Mouse (Mus musculus): ENCODE data around the gene Smok3c. TPM values are rescaled to one million over a fixed set of nuclear protein-coding genes. Genes with fewer than 3 reads are reported as not detected.
"Not testable (repeated sequence)": the region's sequence is repeated elsewhere in the genome, so short reads cannot be mapped to it uniquely, and the experiment has no call there.

Gene Smok3c
- total RNA-seq (2022): not detected

DNA sequence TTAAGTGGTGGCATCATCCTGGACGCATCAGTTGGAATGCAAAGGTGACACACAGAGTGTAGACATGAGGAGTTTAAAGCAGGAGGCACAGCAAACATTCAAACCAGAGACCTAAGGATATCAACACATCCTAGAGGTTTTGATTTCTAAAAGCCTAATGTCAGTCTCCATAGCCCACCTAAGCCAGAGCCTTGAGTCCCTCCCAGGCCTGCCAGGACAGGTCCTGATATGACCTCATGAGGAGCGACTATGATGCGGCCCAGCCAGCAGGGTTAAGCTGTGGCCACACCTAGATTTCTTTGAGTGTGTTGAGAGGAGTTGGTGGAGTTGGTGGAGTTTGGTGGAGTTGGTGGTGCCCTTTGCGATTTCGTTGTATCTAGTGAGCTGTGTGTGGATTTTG is at the start of gene Smok3c:
Smok3c (plus strand) TSS at position 301 of the 400 bp plus-strand sequence.
- not testable (repeated sequence) for DNase-seq (ENCODE audit: low spot score)

DNA sequence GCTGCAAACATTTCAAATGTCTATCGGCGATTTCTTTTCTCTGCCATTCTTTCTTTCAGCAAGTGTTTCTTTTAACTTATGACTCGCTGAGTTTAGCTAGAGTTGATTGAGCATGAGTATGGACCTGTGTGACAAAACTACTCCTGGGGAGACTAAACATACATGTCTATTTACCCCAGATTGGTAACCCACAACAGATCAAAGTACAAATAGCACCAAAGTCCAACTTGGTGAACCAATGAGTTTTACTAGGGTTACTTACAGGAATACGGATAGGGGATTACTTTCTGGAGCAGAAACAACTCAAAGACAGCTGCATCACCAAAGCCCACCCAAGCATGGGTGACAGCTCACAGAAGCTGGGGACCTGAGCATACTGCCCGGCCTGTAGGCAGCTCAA is 43.6 kb upstream of the Smok3c start:
- no peak for DNase-seq (ENCODE audit: low spot score)

DNA sequence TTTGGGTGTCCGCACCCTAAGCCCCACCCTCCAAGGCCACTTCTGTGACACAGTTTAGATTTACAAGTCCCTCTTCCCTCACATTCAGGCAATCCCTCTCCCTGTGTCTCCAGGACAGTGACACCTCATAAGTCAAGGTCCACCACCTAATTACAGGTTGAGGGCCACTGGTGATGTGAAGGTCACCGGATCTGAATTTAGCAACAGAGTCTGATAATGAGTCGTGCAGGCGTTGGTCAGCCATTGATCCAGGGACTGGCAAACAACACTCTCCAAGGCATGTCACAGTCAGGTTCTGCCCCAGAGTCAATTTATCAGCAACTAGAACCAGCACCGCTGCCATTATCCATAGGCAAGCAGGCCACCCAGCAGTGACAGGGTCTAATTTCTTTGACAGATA is 40.6 kb upstream of the Smok3c start:
- no peak for DNase-seq (ENCODE audit: low spot score)

DNA sequence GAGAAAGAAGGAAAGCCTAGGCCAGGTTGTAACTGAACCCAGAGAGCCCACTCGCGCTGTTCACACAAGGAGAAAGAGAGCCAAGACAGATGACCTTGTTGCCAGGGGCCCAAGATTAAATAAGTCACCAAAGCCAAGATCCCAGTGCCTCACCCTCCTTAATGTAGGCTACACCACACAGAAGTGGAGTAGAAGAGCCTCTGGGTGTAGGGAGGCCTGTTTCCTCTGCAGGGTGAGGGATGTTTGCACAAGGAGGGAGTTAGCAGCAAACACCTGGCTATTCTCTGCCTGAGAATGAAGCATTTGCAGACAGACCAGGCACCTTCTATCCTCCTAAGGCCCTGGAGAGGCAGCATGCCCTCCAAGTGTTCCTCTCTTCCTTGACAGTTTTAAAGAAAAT is 36.5 kb upstream of the Smok3c start:
- DNase-seq (ENCODE audit: low spot score): no peak

DNA sequence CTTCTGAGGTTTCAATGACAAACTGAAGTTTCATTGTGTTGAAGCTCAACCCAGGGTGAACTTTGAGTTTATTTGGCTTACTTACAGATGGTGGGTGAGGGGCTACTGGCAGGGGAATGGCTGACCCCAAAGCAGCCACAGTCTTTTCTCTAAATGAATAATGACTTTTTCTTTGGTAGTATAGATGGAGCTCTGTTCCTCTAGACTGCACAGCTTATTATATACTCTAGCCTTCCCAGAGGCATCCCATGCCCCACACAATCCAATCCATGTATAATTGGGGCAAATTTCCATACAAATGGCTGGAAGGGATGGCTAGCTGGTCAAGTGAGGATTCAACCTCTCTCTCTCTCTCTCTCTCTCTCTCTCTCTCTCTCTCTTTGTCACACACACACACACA is 36.0 kb upstream of the Smok3c start:
- no peak for DNase-seq (ENCODE audit: low spot score)

DNA sequence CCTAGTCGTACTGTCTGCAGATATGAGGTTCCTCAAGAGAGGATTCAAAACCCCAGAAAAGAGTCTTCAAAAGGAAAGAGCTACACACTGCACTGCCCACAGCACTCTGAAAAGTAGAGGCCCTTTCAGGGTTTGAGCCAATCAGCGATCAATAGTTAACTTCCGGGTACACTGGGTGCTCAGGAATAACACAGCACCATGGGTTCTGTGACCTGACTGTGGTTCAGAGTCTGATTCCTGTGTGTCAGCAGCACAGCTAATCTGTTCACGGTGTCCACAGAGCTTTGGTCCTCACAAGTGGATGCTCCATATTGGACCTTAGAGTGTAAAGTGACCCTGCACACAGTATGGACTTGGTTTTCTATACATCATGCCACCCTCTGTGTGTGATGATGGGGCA is 33.4 kb upstream of the Smok3c start:
- not testable (repeated sequence) for DNase-seq (ENCODE audit: low spot score)

DNA sequence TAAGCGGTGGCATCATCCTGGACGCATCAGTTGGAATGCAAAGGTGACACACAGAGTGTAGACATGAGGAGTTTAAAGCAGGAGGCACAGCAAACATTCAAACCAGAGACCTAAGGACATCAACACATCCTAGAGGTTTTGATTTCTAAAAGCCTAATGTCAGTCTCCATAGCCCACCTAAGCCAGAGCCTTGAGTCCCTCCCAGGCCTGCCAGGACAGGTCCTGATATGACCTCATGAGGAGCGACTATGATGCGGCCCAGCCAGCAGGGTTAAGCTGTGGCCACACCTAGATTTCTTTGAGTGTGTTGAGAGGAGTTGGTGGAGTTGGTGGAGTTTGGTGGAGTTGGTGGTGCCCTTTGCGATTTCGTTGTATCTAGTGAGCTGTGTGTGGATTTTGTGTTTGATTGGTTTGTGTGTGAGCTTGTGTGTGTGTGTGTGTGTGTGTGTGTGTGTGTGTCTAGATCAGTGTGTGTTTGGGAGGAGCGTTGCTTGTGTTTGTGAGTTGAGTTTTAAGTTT is 32.0 kb upstream of the Smok3c start, which contains the start of the genes Smok3a and Smok3b:
Smok3a (plus strand) TSS at position 301 of the 519 bp plus-strand sequence.
Smok3b (plus strand) TSS at position 469 of the 519 bp plus-strand sequence.
- DNase-seq (ENCODE audit: low spot score): not testable (repeated sequence)

DNA sequence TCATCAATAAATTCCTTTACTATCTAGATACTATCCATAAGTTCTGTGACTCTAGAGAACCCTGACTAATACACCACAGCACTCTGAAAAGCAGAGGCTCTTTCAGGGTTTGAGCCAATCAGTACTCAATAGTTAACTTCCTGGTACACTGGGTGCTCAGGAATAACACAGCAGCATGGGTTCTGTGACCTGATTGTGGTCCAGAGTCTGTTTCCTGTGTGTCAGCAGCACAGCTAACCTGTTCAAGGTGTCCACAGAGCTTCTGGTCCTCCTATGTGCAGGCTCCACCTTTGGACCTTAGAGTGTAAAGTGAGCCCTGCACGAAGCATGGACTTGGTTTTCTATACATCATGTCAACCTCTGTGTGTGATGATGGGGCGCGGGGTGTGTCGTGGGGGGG is 20.8 kb downstream of the Smok3c start:
- no peak for DNase-seq (ENCODE audit: low spot score)

DNA sequence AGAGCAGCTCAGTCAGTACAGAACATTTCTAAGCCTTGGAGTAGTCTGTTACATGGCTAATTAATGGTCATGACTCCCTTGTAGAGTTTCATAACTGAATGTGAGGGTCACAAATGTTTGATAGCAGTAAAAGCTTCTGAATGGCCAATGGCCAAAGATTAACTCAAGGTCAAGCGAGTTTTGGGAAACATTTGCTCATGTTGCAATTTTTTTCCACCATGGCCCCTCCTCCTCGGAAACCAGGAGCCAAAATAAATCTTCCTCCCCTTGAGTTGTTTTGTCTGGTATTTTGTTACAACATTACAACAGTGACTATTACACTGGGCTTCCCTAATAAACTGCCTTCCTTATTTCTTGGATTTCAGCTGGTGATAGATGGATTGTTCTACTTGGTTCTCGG is 22.7 kb downstream of the Smok3c start:
- no peak for DNase-seq (ENCODE audit: low spot score)

DNA sequence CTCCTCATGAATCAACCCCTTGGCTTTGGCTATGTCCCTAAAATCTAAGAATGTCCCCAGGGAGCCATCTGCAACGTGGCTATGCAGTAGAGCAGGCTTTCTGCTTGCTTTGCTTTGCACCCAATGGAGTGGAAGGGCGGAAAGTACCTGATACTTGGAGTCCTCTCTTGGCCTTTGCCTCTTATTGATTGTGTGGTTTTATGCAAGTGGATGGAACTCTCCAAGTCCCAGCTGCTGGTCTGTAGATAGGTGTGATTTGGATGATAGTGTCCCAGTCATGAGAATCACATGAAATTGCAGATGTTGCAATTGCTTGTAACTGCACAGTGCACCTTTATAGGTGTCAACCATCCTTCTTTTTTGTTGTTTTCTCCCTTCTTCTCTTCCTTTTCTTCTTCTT is 23.2 kb downstream of the Smok3c start:
- DNase-seq (ENCODE audit: low spot score): no peak

DNA sequence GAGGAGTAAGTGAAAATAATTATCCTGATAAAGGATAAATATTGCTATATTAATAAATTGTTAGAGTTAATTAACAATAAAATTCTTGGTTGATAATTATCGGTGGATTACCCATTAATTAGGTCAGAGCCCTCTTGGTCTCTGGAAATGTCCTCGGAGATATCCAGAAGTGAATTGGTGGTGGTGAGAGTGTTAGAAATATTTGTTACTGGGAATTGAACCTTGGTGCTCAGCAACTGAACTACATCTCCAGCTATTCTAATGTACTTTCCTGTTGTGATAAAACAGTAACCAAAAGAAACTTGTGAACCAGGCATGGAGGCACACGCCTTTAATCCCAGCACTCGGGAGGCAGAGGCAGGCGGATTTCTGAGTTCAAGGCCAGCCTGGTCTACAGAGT is 27.5 kb downstream of the Smok3c start:
- no peak for DNase-seq (ENCODE audit: low spot score)

DNA sequence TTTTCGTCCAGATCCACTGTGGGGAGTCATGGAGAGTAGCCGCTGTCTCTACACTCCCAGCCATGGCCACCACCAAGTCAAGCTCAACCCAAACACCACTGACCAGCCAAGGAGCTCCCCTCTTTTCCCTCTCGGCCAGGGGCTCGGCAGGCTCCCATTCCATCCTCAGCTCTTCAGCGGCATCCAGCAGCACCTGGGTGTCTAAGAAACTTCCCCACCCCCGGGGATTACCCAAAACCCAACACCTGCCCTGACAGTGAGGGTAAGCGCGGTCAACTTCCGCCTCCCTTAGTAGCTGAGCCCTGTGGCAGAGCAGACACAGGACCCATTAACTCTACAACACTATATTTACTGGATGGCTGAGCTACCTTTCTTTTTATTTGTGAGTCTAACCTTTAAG is 28.5 kb downstream of the Smok3c start:
- DNase-seq (ENCODE audit: low spot score): no peak

DNA sequence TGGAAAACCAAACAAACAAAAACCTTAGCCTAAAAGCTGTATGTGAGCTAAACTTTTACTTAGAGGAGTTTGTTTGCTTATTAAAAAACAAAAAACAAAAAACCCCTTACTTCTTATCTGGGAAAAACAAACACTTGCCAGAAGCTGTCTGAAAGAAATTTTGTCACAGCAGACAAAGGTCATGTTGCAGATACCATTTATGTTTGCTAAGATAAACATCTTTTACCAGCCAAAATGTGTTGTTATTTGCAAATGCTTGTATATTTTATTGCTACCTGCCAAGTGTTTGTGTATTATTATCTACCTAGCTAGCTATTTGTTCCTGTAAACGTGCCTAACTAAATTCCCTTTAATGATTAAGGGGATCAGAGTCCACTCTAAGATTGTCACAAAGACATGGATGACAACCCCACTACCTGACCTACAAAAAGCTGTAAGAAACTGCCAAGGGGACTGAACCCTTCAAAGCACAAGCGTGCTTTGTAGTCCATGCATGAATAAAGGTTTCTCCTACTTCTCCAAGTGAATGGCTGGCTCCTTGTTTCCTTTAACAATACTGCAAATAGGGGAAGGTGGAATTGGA is 30.4 kb downstream of the Smok3c start:
- DNase-seq (ENCODE audit: low spot score): no peak

DNA sequence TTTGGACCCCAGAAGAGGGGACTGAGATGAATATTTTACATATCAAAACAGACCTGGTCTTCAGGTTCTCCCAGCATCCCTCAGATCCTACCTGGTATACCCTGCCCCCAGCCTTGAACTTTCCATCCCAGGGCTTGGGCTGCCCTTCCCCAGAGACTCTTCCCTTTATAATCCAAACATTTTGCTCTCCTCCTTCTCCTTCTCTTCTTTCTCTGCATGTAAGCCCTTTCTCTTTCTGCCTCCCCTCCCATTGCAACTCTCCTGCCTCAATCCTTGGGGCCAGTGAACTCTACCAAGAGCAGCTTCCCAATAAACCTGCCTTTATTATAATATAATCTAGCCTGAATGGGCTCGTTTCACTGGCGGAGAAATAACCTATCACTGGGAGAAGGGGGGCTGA is 30.9 kb downstream of the Smok3c start:
- DNase-seq (ENCODE audit: low spot score): no peak

DNA sequence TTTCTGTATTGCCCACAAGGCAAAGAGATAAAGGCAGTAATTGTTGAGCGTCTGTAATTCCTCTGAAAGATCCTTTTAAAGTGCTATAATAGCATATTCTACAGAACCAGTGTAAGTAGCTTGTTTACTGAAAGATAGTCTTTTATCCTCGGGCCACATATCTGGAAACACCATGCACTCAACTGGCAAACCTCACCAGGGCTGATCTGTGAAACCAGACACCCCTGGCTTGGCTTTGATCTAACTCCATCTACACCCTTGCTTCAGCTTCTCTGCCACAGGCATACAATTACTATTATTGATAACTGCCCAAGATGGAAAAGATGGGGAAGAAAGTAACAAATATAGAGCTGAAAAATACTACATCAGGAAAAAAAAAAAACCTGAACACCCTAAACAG is 31.5 kb downstream of the Smok3c start:
- no peak for DNase-seq (ENCODE audit: low spot score)

DNA sequence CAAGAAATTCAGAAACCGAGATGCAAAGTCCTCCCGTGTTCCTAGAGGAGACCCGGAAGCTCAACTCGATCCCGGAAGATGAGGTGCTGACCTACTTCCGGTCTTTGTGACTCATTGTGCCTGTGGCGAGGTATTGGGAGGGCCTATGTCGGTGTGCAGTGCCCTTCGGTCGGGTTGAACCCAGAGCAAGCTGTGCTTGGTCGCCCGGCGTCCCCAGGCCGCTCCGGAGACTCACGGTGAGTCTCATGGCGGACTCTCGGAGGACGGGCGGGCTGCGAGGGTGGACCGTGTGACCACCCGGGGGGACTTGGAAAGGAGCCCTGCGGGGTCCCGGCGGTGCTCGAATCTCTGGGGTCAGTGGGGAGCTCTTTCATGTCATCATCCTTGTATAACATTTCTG is 32.0 kb downstream of the Smok3c start, which contains the start of gene Zkscan1:
Zkscan1 (plus strand) TSS at position 89 of the 400 bp plus-strand sequence.
- DNase-seq (ENCODE audit: low spot score): peak; percentile 85

DNA sequence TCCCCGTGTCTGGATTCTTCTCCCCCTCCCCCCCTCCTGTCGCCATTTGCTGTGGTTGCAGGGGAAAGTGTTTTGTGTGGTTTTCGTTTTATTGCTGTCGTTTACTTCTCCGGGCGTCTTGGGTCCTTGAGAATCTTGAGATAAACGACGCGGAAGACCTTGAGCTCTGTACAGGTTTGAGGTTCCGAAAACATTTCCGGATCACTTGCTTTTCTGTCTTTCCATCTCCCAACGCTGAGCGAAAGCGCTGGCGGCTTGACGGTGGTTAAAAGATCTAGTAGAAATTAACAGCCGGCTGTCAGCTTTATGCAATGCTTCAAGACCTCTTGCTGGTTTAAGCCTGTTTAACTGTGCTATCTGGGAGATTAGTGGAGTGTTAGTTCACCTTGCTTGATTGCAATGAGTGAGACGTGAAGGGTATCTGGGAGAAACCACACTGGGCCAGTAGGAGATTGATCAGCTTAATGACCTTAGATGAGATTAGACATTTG is 32.5 kb downstream of the Smok3c start:
- no peak for DNase-seq (ENCODE audit: low spot score)

DNA sequence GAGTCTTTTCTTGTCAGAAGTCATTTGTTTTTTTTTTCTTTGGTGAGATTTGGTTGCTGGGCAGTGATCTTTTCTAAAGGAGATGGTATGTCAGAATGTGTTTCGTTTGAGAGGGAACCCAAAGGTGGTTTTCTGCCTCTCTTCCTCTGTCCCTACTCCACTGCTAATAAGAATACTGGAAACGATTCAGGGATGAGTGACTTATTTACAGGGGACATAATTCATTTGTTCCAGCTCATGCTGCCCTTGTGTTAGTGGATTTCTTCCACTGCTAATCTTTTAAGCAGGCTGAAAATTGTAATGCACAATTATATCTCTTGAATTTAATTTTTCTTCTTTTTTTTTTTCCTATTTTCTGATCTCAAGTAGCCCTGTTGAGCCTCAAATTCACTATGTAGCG is 33.8 kb downstream of the Smok3c start:
- no peak for DNase-seq (ENCODE audit: low spot score)

DNA sequence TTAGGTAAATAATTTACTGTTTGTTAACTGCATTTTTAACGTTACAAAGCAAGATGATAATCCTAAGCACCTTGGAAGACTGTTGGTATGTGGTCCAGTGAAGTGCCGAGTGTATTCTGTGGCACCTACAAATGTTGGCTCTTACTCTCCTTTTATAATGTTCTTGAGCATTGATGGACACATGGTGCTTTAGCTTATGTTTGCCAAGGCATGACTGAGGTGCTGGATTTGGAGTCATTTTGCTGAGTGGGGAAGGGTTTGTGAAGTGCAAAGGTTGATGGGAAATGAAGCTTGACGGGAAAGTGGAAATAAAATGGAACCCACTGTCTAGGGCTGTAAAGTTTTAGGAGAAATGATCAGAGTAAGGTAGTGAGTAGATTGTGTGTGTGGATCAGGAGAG is 35.4 kb downstream of the Smok3c start:
- no peak for DNase-seq (ENCODE audit: low spot score)

DNA sequence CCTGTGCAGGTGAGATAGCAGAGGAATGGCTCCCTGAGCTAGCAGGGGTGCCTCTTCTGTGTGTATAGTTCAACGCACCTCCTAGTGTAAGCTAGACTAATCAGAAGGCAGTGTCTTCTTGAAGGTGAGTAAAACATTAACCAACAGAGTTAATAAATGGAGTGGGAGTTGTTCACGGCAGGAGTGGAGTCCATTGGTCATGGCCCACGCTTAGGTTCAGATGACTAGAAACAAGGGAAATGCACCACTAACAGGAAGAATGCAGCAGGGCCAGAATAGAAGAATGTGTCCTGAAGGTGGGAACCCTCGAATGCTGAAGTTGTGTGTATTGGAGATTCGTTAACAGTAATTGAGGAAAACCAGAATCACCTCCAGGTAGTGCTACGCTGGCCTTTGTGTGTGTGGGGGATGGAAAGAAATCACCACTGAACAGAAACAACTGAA is 36.1 kb downstream of the Smok3c start:
- no peak for DNase-seq (ENCODE audit: low spot score)

DNA sequence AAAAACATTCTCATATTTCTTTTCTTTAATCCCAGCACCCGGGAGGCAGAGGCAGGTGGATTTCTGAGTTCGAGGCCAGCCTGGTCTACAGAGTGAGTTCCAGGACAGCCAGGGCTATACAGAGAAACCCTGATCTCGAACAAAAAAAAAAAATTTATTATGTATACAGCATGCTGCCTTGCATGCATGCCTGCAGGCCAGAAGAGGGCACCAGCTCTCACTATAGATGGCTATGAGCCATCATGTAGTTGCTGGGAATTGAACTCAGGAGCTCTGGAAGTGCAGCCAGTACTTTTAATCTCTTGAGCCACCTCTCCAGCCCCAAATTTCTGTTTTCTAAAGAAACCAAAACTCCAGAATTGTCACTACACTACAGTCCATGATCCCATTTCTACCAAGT is 37.3 kb downstream of the Smok3c start:
- DNase-seq (ENCODE audit: low spot score): no peak

DNA sequence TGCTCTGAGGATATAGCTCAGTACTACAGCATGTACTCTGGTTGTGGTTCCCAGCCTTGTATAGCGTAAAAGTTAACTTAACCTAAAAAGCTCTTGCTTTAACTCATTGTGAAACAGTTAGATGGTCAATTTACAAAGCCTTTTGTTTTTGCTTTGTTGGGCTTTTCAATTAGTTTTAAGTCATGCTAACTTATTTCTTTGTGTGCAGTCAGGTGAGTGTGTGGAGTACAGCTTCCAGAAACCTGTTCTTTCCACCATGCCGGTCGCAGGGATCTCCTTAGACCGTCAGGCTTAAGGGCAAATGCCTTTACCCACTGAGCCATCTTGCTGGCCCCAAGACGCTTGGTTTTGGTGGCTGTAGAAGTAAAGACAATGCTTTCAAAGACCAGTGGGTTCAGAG is 37.7 kb downstream of the Smok3c start:
- no peak for DNase-seq (ENCODE audit: low spot score)

DNA sequence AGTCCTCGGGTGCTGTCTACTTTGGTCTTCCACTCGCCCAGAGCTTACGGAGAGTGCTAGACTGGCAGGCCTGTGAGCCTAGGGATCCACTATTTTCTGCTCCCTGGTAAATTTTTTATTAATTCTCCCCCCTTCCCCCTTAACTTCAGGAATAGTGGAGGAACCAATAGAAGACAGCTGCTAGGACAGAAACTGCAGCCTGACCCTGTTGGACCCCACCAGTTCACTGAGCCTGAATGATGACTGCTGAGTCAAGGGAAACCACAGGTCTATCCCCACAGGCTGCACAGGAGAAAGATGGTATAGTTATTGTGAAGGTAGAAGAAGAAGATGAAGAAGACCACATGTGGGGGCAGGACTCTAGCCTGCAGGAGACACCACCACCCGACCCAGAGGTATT is 39.8 kb downstream of the Smok3c start:
- no peak for DNase-seq (ENCODE audit: low spot score)

DNA sequence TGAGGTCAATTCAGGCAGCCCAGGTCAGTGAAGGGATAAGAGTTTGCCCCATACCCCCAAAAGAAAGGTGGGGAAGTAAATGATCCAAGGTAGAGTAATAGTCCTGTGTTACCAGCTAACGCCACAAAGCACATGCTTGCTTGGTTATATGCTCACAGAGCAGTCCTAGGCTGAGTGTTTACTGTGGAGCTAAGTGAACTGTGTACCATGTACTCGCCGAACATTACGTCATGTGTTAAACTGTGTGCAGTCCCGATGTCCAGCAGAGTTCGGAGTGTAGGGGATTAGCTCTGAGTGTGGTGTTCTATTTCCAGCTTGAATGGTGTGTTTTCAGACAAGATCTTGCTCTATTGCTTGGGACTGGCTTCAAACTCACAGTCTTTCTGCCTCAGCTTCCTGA is 41.5 kb downstream of the Smok3c start:
- DNase-seq (ENCODE audit: low spot score): no peak

Data from heart, adult 8-10 months (tissue).